Mouse (Mus musculus): Measurements from ENCODE around the gene Hoxa11. TPM values are rescaled to one million over a fixed set of nuclear protein-coding genes. Genes with fewer than 3 reads are reported as not detected.

Hoxa11 gene
- total RNA-seq, 4 experiments from 2014 or later = not detected

GRCm38 (mm10) chr6:52233546-52234427, 11.8 kb downstream of the Hoxa11 start:
- DNase-seq (ENCODE audit: low spot score in 2 of 2) = no peak

- DNase-seq (ENCODE audit: low spot score in 2 of 2) = no peak
Measured at GRCm38 (mm10) chr6:52232984-52233545, 12.5 kb downstream of the Hoxa11 start.

GRCm38 (mm10) chr6:52232568-52232965, 13.0 kb downstream of the Hoxa11 start:
- no peak for DNase-seq (ENCODE audit: low spot score in 2 of 2)

- no peak for DNase-seq (ENCODE audit: low spot score in 2 of 2)
Measured at GRCm38 (mm10) chr6:52231885-52232567, 13.6 kb downstream of the Hoxa11 start.

- no peak for DNase-seq (ENCODE audit: low spot score in 2 of 2)
Measured at GRCm38 (mm10) chr6:52230516-52231165, 15.0 kb downstream of the Hoxa11 start, which contains the start of gene Hoxa9. Gene Hoxa9 (minus strand): TSS chr6:52231089.

GRCm38 (mm10) chr6:52229558-52230416, 15.8 kb downstream of the Hoxa11 start:
- DNase-seq (ENCODE audit: low spot score in 2 of 2) = no peak

- no peak for DNase-seq (ENCODE audit: low spot score in 2 of 2)
Measured at GRCm38 (mm10) chr6:52228475-52229465, 16.8 kb downstream of the Hoxa11 start.

GRCm38 (mm10) chr6:52227470-52228222, 18.0 kb downstream of the Hoxa11 start:
- DNase-seq (ENCODE audit: low spot score in 2 of 2) = no peak

- DNase-seq (ENCODE audit: low spot score in 2 of 2) = no peak
Measured at GRCm38 (mm10) chr6:52226569-52227257, 18.9 kb downstream of the Hoxa11 start.

- DNase-seq (ENCODE audit: low spot score in 2 of 2) = no peak
Measured at GRCm38 (mm10) chr6:52225612-52226568, 19.7 kb downstream of the Hoxa11 start.

GRCm38 (mm10) chr6:52224895-52225611, 20.6 kb downstream of the Hoxa11 start:
- no peak for DNase-seq (ENCODE audit: low spot score in 2 of 2)

- no peak for DNase-seq (ENCODE audit: low spot score in 2 of 2)
Measured at GRCm38 (mm10) chr6:52223939-52224760, 21.5 kb downstream of the Hoxa11 start.

GRCm38 (mm10) chr6:52222729-52223128, 22.9 kb downstream of the Hoxa11 start:
- DNase-seq (ENCODE audit: low spot score in 2 of 2) = no peak

GRCm38 (mm10) chr6:52221993-52222685, 23.5 kb downstream of the Hoxa11 start:
- DNase-seq (ENCODE audit: low spot score in 2 of 2) = no peak

All from layer of hippocampus, adult 8-10 months (tissue).